ENCODE assay signal across 15 mouse cellular contexts in genomic region chr10:61623874-61624273, GRCm38 (mm10). TPM values are rescaled to one million over a fixed set of nuclear protein-coding genes. Genes with fewer than 3 reads are reported as not detected.
A peak's percentile ranks its signal among the peaks of the same experiment; 100 is the strongest.
DNase-seq lines count a peak whose midpoint lies in the region; ATAC-seq and TF ChIP-seq lines count a peak whose summit lies in the region.
"Not testable (repeated sequence)": the region's sequence is repeated elsewhere in the genome, so short reads cannot be mapped to it uniquely, and the experiment has no call there.
"Had no signal": no experiment of that assay in that cellular context is flagged by ENCODE, and none has a peak within 500 bp of the region (broad histone marks: within the 10 kb centered on the region; RNA-seq: fewer than 3 reads in every experiment).

No protein-coding gene starts in this region.

- TF ChIP-seq CTCF in E14TG2a.4 (conservative IDR thresholded peaks at IDR 0.05; ENCODE audit: low read length): peak; percentile 17; the same call in 1 of the 2 replicates
- peak; percentile 48 for TF ChIP-seq CTCF in intestine, postnatal 0 days (IDR thresholded peaks at IDR 0.05; ENCODE audit: low read depth)
- TF ChIP-seq CTCF in lung, embryonic 14.5 days (IDR thresholded peaks at IDR 0.05; ENCODE audit: low read depth): peak; percentile 19; the same call in 1 of the 2 replicates

- 69% methylated on average over 3 of the region's 3 CpGs for WGBS in intestine, postnatal 0 days
- 62% methylated on average over 3 of the region's 3 CpGs for WGBS in lung, embryonic 14.5 days

- peaks cover 49% of the 10 kb centered on the region for H3K27me3 ChIP-seq in E14TG2a.4 (ENCODE audit: insufficient read depth, low read length)
- peaks cover 25% of the 10 kb centered on the region for H3K27me3 ChIP-seq in intestine, postnatal 0 days (replicated peaks; ENCODE audit: control insufficient read depth, insufficient read depth, low read length)
- peaks cover 22% of the 10 kb centered on the region for H3K27me3 ChIP-seq in lung, embryonic 14.5 days (ENCODE audit: insufficient read depth, low read length)
- H3K27me3 ChIP-seq in splenic B cell, adult 2 months (ENCODE audit: control insufficient read depth, insufficient read depth, low read length, poor library complexity, severe bottlenecking): not testable (repeated sequence)

- not testable (repeated sequence) for H3K36me3 ChIP-seq in E14TG2a.4 (ENCODE audit: insufficient read depth, low read length); intestine, postnatal 0 days (ENCODE audit: control insufficient read depth, insufficient read depth); lung, embryonic 14.5 days (ENCODE audit: insufficient read depth); splenic B cell, adult 2 months (ENCODE audit: control insufficient read depth, insufficient read depth, low read length, poor library complexity, severe bottlenecking)

- peaks cover 33% of the 10 kb centered on the region for H3K4me1 ChIP-seq in E14TG2a.4 (replicated peaks; ENCODE audit: low read depth, low read length)
- H3K4me1 ChIP-seq in intestine, postnatal 0 days (replicated peaks; ENCODE audit: control insufficient read depth, insufficient read depth, low read length); lung, embryonic 14.5 days (ENCODE audit: insufficient read depth): not testable (repeated sequence)

- not testable (repeated sequence) for H3K27ac ChIP-seq in intestine, postnatal 0 days (ENCODE audit: low read depth, low read length); lung, embryonic 14.5 days (ENCODE audit: low read depth)

- H3K4me3 ChIP-seq in E14TG2a.4 (replicated peaks; ENCODE audit: low read length); intestine, postnatal 0 days (ENCODE audit: low read depth, low read length); lung, embryonic 14.5 days (ENCODE audit: low read depth, low read length): not testable (repeated sequence)

- DNase-seq in A20 (ENCODE audit: low read depth, low spot score) (peak; percentile 36), R1 (ENCODE audit: low read depth, low spot score) (peak; percentile 69)
- peak; percentile 27 for DNase-seq in lung, embryonic 14.5 days
- peak; percentile 29 for DNase-seq in splenic B cell, adult 2 months (ENCODE audit: low read depth, low spot score)

- H3K9me3 ChIP-seq in E14TG2a.4 (ENCODE audit: low read length); intestine, postnatal 0 days (ENCODE audit: control insufficient read depth); lung, embryonic 14.5 days (ENCODE audit: low read depth, low read length): not testable (repeated sequence)

- H3K9ac ChIP-seq in intestine, postnatal 0 days (ENCODE audit: low read depth, low read length); lung, embryonic 14.5 days: not testable (repeated sequence)

- peak; percentile 41 for ATAC-seq in granulocyte monocyte progenitor cell, adult 5-6 weeks (replicated peaks; ENCODE audit: poor library complexity, severe bottlenecking)
- not testable (repeated sequence) for ATAC-seq in intestine, postnatal 0 days; lung, embryonic 14.5 days (ENCODE audit: insufficient read depth)

- H3K4me2 ChIP-seq in intestine, postnatal 0 days (replicated peaks; ENCODE audit: low read depth); lung, embryonic 14.5 days: not testable (repeated sequence)

RNA-seq across cellular contexts. Expression of gene Ppa1, which starts 24.5 kb away (rescaled TPM):
- total RNA-seq in granulocyte monocyte progenitor cell, adult 5-6 weeks (2014; fragmentation: Nextera tagmentation): 67.1 and 84.1 TPM in 2 replicates
- total RNA-seq in granulocyte monocyte progenitor cell, adult 5-6 weeks (2017): 169 and 176 TPM in 2 replicates
- polyA plus RNA-seq in intestine, postnatal 0 days (2015; fragmentation: Nextera tagmentation; extraction: Ambion mirVana): 194 and 204 TPM in 2 replicates
- polyA plus RNA-seq in lung, embryonic 14.5 days (2014; fragmentation: Nextera tagmentation; extraction: Ambion mirVana): 213 TPM in 2 replicates

RNA-seq across cellular contexts. Expression of gene Npffr1, which starts 28.6 kb away (rescaled TPM):
- total RNA-seq in granulocyte monocyte progenitor cell, adult 5-6 weeks (2014; fragmentation: Nextera tagmentation): not detected in 2 replicates
- total RNA-seq in granulocyte monocyte progenitor cell, adult 5-6 weeks (2017): not detected in 2 replicates
- polyA plus RNA-seq in intestine, postnatal 0 days (2015; fragmentation: Nextera tagmentation; extraction: Ambion mirVana): 0.16 and 0.17 TPM in 2 replicates
- 0.05 and 0.09 TPM in 2 replicates for polyA plus RNA-seq in lung, embryonic 14.5 days (2014; fragmentation: Nextera tagmentation; extraction: Ambion mirVana)
- total RNA-seq: gastrocnemius, adult 8-10 months; heart, postnatal 25 days; megakaryocyte-erythroid progenitor cell, adult 5-6 weeks; monocyte, adult 5-6 weeks had no signal
- polyA plus RNA-seq: embryonic facial prominence, embryonic 13.5 days; limb, embryonic 11.5 days; liver, embryonic 15.5 days; lung, embryonic 16.5 days had no signal

RNA-seq across cellular contexts. Expression of gene Sar1a, which starts 56.2 kb away (rescaled TPM):
- total RNA-seq in granulocyte monocyte progenitor cell, adult 5-6 weeks (2014; fragmentation: Nextera tagmentation): 79.8 and 111 TPM in 2 replicates
- 88.5 and 108 TPM in 2 replicates for total RNA-seq in granulocyte monocyte progenitor cell, adult 5-6 weeks (2017)
- 105 and 111 TPM in 2 replicates for polyA plus RNA-seq in intestine, postnatal 0 days (2015; fragmentation: Nextera tagmentation; extraction: Ambion mirVana)
- polyA plus RNA-seq in lung, embryonic 14.5 days (2014; fragmentation: Nextera tagmentation; extraction: Ambion mirVana): 265 and 272 TPM in 2 replicates
